Mouse (Mus musculus): ENCODE measurements around the gene Ccdc146.
A peak's percentile ranks its signal among the peaks of the same experiment; 100 is the strongest.
"Not testable (repeated sequence)": the region's sequence is repeated elsewhere in the genome, so short reads cannot be mapped to it uniquely, and the experiment has no call there.

The Ccdc146 gene

DNA sequence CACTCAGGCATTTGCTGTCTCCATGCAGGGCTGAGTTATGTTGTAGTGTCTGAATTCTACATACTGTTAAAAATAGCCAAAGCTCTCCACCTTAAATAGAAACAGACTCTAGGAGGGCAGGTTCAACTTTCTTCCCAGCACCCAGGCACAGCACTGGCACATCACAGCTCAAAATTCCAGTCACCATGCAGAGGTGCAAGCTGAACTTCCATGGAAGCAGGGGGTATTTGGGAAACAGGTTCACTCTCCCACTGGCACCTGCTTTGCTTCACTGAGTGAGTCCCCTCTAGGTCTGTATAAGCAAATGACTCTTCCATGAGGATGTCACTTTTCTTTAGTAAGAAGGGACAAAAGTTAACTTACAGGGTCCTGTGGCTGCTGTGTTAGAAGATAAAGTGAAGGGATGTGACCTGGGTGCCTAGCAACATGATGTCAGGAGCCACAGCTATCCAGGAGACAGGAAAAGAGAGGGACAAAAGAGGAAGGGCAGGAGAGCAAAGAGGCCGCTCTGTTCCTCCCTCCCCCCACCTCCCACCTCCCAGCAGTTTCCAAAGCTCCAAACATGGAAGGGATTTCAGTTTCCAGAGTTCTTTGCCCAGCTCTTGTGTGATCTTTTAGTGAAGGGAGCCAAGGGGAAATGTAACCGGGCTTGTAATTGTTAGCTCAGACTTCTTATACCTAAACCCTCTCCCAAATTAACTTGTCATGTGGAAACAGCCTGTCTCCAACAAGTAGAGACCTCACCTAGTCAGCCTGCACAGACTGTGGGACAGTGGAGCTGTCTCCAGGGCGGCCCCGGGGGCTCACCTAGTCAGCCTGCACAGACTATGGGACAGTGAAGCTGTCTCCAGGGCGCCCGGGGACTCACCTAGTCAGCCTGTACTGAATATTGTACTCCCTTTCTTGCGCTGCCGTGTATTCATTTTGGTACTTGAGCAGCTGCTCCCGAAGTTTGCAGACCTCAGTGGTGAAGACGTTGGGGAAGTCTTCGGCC, 94.5 kb downstream of the Ccdc146 start:
- DNase-seq: no peak

- DNase-seq: no peak
Observed at GRCm38 (mm10) chr5:21328560-21328959, 95.9 kb downstream of the Ccdc146 start.

GRCm38 (mm10) chr5:21326494-21326893, 98.0 kb downstream of the Ccdc146 start:
- peak; percentile 2 for DNase-seq

DNA sequence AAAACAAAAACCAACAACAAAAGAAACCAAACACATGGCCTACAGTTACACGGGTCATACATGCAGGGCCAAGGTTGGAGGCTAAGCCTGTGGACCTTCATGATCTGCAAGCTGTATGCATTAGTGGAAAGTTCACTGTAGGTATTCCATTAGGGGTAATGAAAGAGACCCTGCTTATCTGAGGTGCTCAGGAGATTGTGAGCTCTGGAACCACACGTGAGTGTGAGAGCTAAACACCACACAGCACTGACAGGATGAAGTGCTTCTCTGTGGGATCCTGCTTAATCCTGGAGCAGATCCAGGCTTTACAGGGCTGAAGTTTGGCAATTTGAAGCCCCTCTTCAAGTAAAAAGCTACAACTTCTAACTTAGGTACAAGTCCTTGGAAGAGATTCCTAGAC, 104.3 kb downstream of the Ccdc146 start:
- DNase-seq: no peak

DNA sequence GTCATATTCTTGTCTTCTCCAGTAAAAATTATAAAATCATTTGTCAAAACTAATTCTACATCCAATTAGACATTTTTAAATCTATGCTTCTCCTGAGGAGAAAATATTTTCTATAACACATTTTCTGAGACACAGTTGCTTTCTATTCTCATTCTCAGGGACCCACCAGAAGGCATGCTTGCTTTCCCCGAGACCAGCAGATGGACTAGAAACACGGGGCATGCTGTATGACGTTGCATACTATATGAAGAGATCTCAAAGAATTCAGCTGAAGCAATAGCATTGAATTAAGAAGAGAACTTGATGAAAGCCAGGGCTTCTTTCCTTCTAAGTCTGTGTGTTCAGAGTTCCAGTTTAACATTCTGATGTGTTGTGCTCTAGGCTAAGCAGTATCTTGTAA, 109.8 kb downstream of the Ccdc146 start:
- no peak for DNase-seq

- no peak for DNase-seq
Observed at GRCm38 (mm10) chr5:21307165-21307564, 117.3 kb downstream of the Ccdc146 start.

- DNase-seq: no peak
Observed at GRCm38 (mm10) chr5:21301011-21301410, 123.5 kb downstream of the Ccdc146 start.

DNA sequence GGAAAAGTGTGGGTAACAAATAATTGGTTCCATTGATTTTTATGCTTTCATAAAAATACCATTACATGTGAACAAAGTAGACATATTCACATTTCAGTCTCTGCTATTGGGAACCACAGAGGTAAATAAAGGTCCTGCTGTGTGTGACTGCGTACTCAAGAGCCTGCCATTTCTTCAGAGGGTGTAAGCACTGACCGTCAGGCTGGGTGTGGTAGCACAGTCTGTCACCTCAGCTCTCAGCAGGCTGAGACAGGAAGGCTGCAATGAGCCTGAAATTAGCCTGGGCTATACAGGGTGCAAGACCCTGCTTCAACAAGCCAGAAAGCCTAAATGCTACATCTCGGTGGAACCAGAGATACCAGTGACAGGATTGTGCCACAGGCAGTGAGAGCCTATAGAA, 124.4 kb downstream of the Ccdc146 start:
- no peak for DNase-seq

DNA sequence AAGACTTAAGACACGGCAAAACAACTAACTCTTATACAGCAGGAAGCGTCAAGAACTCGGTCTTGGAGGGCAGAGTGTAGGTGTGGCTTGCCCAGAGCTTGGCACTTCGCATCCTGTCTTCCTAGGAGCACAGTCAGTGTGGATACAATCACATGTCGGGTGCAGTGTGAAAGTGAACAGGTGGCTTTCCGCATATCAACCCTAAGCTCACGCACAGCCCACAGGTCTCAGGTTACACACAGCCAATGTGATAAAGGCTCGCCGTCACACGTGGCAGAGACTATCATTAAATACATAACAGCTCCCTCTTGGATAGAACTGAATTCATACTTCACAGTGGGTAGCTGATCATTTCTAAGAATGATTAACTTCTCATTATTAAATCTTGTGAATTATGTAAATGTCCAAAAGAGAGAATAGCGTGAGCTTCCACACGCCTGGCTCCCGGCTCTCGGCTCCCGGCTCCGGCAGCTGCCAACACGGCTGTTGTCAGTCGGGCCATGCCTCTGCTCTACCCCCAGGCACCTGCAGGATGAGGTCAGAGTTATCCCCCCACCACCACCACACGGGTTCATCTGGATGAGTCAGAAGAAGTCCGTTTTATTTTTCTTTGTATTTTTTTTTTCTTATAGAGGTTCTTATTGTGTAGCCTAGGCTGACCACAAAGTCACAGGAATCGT, 125.3 kb downstream of the Ccdc146 start:
- no peak for DNase-seq

DNA sequence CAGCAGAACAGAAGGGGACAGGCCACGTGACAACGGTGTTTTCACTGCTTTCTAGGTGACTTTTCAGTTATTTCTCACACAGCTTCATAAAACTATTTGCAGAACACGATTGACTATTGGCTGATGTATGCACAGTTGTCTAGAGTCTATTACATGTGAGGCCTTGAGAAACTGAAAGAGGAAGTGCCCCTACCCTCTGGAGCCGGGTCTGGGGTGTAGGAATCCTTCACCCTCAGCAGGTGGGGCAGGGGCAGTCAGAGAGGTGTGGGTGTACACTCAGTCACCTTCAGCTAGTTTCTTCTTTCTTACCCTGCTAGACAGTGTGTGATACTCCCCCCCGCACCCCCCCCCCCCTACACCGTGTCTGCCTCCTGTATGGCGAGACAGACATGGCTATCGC, 128.8 kb downstream of the Ccdc146 start:
- DNase-seq: no peak

DNA sequence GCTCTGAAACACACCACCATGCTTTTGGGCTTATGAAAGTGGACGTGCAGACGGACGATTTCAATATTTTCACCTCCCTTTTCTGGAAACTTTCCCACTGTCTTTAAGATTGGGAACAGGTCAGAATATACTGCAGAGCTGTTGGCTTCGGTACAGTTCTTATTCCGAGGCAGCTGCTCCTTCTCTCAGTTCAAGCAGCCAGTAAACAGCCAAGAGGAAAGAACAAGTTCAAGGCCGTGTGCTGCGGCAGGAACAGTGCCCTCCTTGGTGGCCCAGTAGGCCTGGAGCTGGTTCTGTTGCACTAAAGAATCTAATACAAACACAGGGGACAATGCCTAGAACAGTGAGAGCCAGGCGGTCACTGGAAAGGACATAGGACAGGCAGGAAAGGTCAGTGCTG, 133.9 kb downstream of the Ccdc146 start:
- no peak for DNase-seq

GRCm38 (mm10) chr5:21288658-21289435, 135.6 kb downstream of the Ccdc146 start:
- DNase-seq: no peak

DNA sequence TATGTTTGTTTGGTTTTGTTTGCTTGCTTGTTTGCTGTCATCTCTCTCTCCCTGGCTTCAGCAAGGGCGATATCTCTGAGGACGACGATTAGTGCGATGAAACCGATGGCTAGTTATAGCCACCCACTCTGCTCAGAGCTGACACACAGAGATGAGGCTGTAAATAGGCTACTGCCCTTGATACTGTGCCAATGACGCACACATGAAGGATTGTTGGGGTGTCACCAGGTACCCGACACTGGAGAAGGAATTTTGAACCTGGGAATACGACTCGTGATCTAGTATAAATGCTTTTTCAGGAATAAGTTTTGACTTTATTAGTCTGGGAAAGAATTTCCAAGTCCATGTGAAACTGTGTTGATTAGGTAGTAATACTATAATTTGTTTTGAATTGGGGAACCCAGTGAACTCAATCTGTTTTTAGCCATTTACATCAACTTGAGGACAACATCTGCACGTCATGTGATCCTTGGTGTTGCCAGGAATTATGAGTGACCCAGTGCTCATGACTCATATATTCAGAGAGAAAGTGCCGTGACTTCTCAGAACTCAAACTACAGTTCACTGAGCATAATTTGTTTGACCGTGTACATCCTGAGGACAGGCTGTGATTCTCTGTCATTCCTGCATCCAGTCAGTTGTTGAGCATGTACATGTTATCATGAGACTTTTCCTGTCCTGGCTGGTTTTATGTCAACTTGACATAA, 141.0 kb downstream of the Ccdc146 start:
- no peak for DNase-seq

DNA sequence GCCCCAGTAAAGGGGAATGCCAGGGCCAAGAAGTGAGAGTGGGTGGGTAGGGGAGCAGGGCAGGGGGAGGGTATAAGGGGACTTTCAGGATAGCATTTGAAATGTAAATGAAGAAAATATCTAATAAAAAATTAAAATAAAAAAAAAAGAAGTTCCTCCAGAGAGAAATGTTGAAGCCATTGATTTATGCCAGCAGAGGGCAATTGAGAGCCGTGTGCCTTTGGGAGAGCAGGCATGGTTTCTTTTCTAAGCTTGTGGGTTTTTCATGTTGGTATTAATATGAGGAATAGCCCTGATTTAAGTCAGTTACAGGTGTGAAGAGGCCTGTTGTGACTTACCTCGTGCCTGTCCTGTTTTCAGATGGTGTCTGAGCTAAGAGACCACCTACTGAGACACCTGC, 146.8 kb downstream of the Ccdc146 start:
- DNase-seq: not testable (repeated sequence)

DNA sequence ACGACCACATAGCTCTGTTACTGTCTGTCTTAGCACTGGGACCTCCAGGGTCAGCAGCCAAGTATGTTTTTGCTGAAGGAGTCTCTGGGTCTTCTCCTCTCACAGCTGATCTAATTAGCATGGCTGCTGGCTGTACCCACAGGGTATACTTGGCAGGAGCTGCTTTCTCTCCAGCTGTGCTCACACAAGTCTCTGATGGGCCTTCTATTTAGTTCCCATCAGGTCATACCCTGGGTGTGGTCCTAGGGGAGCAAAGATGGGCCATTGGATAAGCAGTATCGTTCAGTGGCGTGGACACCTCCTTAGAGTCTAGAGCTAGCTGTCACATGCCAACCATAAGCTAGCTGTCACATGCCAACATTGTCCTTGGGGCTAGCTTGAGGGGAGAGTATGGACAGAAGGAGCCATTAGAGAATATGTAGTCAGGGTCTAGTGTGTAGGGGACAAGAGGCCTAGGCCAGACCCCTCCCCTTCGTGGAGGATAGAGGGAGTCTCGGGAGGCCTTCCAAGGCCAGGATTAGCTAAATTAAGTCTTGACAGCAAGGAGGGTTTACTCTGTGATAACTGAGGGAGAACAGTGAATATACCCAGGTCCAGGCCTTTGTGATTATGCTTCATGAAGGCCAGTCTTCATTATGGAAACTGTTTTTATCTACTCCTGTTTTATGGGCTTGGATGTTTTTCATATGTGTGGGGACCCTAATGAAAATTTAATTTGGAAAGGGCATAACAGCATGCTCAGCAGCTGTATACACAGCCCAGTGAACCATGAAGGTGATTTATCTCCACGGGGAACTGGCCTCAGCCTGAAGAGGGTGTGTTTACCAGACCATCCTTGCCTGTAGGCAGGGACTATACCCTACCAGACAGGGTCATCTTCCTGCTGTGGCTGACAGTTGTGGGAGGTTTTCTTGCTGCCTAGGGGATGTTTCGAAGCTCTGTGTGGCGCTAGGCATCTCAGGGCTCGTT, 152.8 kb downstream of the Ccdc146 start:
- DNase-seq: no peak

DNA sequence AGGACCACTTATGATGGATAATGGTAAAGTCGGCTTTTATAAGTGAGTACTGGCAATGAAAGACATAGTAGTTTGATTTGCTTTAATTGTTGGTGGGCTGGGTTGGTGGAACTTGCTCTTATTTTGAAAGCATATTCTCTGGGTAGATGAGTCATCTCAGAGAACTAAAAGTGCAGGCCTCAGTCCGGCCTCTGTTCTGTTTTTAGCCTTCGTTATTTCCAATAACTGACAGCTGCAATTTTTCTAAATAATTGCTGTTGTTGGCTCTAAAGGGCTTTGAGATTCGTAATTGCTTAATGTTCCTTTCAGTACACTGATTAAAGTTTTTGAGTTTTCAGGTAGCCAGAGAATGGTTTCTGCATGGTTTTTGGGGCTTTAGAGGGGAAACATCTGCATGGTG, 153.7 kb downstream of the Ccdc146 start:
- no peak for DNase-seq

- no peak for DNase-seq
Observed at GRCm38 (mm10) chr5:21269446-21269845, 155.0 kb downstream of the Ccdc146 start.

DNA sequence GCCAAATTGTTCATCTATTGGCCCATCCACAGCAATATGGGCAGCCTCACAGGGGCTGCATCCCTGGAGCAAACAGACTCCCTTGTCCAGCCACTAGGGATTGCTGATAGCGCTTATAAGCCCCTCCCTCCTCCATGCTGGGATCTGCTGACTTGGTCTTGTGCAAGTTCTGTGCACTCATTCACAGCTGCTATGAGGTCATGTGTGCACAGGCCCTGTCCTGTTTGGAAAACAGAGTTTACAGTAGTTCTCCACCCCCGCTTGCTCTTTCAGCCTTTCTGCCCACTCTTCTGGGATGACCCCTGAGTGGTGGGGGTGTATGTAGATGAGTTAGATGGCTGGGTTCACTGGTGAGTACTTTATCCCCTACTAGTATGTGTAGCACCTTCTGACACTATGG, 157.4 kb downstream of the Ccdc146 start:
- DNase-seq: no peak

- peak; percentile 66 for DNase-seq
Observed at GRCm38 (mm10) chr5:21265049-21265448, 159.4 kb downstream of the Ccdc146 start.

DNA sequence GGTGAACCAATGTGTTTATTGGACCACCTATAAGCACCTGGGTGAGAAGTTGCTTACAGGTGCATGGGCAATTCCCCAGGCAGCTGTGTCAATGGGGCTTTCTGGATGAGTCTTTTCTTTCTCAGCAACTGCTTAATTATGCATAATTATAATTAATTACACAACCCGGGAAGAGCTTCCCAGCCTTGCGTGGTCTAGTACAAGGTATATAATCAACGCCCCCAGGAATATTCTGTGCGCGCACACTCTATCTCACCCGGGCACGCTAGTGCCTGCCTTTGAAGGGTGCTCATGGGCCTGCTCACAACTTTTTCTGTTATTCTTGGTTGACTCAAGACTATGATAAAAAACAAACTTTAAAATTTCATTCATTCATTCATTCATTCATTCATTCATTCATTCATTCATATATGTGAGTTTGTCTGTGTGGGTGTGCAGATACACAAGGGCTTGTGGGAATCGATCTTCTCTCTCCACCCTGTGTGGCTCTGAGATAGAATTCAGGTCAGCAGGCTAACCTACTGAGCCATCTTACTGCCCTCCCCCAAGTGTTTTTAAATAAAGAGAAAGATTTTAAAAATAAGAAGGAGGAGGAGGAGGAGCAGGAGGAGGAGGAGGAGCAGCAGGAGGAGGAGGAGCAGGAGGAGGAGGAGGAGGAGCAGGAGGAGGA, 160.0 kb downstream of the Ccdc146 start:
- no peak for DNase-seq
